Mouse (Mus musculus) forebrain, embryonic 11.5 days (tissue): ENCODE data around the gene Kpna6. TPM values are rescaled to one million over a fixed set of nuclear protein-coding genes. Genes with fewer than 3 reads are reported as not detected.
"Not testable (repeated sequence)": the region's sequence is repeated elsewhere in the genome, so short reads cannot be mapped to it uniquely, and the experiment has no call there.

Experiments used
- ATAC-seq: fragments of 200-750 bp; cut with Nextera tagmentation; replicated peaks from 2 replicates; pipeline ENCODE4 v1.8.0; 2017; ENCODE audit warnings: moderate TSS enrichment; ENCODE audit not compliant: low FRiP score
- DNase-seq: peaks from one replicate; pipeline ENCODE4 v3.0.0-alpha.2; 2017; ENCODE audit warnings: low spot score
- H3K27ac ChIP-seq: fragments of 300-500 bp; sonication (generic); 2 replicates; pipeline ENCODE4 v1.5.1; 2014; ENCODE audit warnings: low read depth, low read length
- H3K27me3 ChIP-seq: fragments of 300-500 bp; sonication (generic); 2 replicates; pipeline ENCODE4 v1.6.1; 2014; ENCODE audit warnings: mild to moderate bottlenecking, low read length, mixed read lengths; ENCODE audit not compliant: control insufficient read depth, insufficient read depth
- H3K36me3 ChIP-seq: fragments of 300-500 bp; sonication (generic); 2 replicates; pipeline ENCODE4 v1.6.1; 2014; ENCODE audit warnings: mild to moderate bottlenecking, low read length, moderate library complexity, mixed read lengths; ENCODE audit not compliant: control insufficient read depth, insufficient read depth
- H3K4me1 ChIP-seq: fragments of 300-500 bp; sonication (generic); replicated peaks from 2 replicates; pipeline ENCODE4 v1.6.1; 2014; ENCODE audit warnings: low read length, mixed read lengths; ENCODE audit not compliant: control insufficient read depth, insufficient read depth
- H3K4me2 ChIP-seq: fragments of 300-500 bp; sonication (generic); 2 replicates; pipeline ENCODE4 v1.6.1; 2014; ENCODE audit warnings: low read depth, mild to moderate bottlenecking, low read length, moderate library complexity, mixed read lengths; ENCODE audit not compliant: severe bottlenecking
- H3K4me3 ChIP-seq: fragments of 300-500 bp; sonication (generic); 2 replicates; pipeline ENCODE4 v1.5.1; 2014; ENCODE audit warnings: low read depth, low read length
- H3K9ac ChIP-seq: fragments of 300-500 bp; sonication (generic); 2 replicates; pipeline ENCODE4 v1.6.1; 2014; ENCODE audit warnings: low read length
- H3K9me3 ChIP-seq: fragments of 300-500 bp; sonication (generic); 2 replicates; pipeline ENCODE4 v1.6.1; 2016; ENCODE audit warnings: low read length, mixed read lengths; ENCODE audit not compliant: control insufficient read depth
- WGBS: fragments of 180-500 bp; shearing (Covaris S2); extraction: QIAGEN DNeasy Blood & Tissue Kit; methylation state at CpG from one replicate; pipeline ENCODE4 v1.1.7; 2014; 5-methylcytosine and 5-hydroxymethylcytosine counted together
- polyA plus RNA-seq: library from polyadenylated mRNA; unstranded; fragments of >200 nt; fragmentation: Nextera tagmentation; extraction: Ambion mirVana; gene quantifications from 2 replicates; pipeline ENCODE4 v1.2.1, GENCODE M21; 2014

Kpna6 gene
- 12.0 and 13.9 TPM in 2 replicates for polyA plus RNA-seq

DNA sequence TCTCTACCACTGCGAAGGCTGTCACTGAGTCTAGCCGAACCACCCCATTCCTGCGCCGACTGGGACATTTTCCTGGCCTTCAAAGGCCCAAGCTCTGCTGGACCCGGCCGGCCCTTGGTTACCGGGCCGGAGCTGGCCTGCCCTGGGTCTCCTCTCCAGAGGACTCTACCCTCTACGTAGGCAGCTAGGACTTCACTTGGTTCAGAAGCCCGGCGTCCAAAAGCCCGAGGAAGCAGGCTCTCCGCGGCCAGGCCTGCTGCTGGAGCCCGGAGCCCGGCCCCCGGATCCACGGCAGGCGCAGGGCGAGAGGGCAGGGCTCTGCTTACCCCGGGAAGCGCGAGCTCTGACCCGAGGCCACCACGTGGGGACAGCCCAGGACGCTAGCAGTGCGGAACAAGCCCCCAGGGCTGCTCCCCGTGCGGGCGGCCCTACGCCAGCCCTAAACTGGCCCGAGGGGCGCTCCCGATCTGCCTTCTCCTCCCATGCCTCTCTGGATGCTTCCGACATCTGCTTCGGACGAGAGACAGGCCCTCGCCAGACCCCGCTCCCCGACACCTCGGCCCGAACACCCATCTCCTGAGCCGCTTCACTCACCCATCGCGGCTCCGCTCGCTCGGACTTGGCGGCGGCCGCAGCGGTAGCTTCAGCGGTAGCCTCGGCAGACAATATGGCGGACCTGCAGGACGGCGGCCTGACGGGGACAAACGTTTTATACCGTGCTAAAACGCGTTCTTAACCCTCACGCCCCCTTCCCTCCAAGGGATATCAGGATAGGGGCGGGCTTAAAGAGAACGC lies at the start of gene Kpna6:
Gene Kpna6 (minus strand): TSS at position 685 of the 795 bp plus-strand sequence.
- Histone ChIP-seq H3K4me1 (peaks cover 4% of the 10 kb centered on the region; the same call in 1 of the 2 replicates), H3K9me3 (no peaks in the 10 kb centered on the region), H3K9ac (peak within 1 kb of the TSS; percentile 95), H3K27me3 (no peaks in the 10 kb centered on the region), H3K36me3 (peaks cover 3% of the 10 kb centered on the region; the same call in 1 of the 2 replicates), H3K4me3 (peak within 1 kb of the TSS; percentile 97), H3K27ac (peak within 1 kb of the TSS; percentile 73), H3K4me2 (peak within 1 kb of the TSS; percentile 86)
- WGBS, result under 1% methylated on average over 62 of the region's 65 CpGs
- peak; percentile 91 for DNase-seq
- ATAC-seq, result peak; percentile 89

DNA sequence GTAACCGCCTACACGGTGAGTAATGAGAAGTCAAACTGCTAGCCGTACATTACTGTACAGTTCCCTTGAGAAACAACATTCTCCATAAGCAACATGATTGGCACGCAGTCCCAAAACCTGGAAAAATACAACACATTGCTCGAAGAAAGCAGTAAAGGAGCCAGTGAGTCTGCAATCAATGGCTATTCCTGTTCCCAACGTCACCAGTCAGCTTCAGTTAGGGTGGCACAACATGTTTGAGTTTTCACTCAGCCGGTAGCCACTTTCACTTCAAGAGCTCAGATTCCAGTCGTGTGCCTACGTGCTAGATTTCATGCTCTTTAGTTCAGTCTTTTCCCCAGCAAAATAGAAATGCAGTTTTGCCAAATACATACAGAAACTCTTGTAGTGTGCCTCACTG lies 43.7 kb upstream of the Kpna6 start:
- no peak overlapping the region for H3K27ac ChIP-seq
- no peaks in the 10 kb centered on the region for H3K27me3 ChIP-seq
- DNase-seq, result no peak
- no peak for ATAC-seq
- H3K4me2 ChIP-seq, result no peak overlapping the region
- no peak overlapping the region for H3K4me3 ChIP-seq
- H3K36me3 ChIP-seq, result peaks cover 28% of the 10 kb centered on the region
- H3K9ac ChIP-seq, result no peak overlapping the region
- no peaks in the 10 kb centered on the region for H3K9me3 ChIP-seq
- WGBS, result 92% methylated on average over 9 of the region's 9 CpGs
- no peaks in the 10 kb centered on the region for H3K4me1 ChIP-seq

- Histone ChIP-seq H3K9ac (no peak overlapping the region), H3K9me3 (no peaks in the 10 kb centered on the region), H3K27ac (peak overlapping the region; percentile 47), H3K36me3 (peaks cover 19% of the 10 kb centered on the region), H3K4me1 (no peaks in the 10 kb centered on the region), H3K27me3 (no peaks in the 10 kb centered on the region), H3K4me2 (no peak overlapping the region), H3K4me3 (no peak overlapping the region)
- 79% methylated on average over 8 of the region's 8 CpGs for WGBS
- ATAC-seq (no peak), DNase-seq (no peak)
Observed at GRCm38 (mm10) chr4:129709486-129710129, 37.0 kb upstream of the Kpna6 start.

DNA sequence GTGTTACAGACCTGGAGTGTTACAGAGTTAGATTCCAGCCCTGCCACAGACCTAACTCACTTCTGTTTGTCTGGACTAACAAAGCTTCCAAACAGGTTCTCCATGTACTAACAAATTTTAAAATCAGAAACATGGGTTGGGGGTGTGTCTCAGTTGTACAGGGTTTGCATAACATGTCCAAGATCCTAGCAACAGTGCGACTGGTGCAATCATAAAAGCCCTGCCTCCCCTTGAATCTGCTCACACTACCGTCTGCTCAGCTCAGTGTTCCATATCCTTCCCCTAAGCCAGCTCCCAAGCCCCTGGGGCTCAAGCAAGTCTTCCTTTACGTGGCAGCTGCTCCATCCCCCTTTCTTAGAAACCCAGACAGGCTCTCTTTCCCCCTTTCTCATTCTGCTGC lies 34.2 kb upstream of the Kpna6 start:
- no peak for ATAC-seq

GRCm38 (mm10) chr4:129702454-129702853 lies 29.9 kb upstream of the Kpna6 start:
- peak; percentile 92 for ATAC-seq
- Histone ChIP-seq H3K9ac (peak overlapping the region; percentile 24), H3K4me1 (peaks cover 7% of the 10 kb centered on the region), H3K4me2 (peak overlapping the region; percentile 2; the same call in 1 of the 2 replicates), H3K4me3 (no peak overlapping the region), H3K36me3 (peaks cover 5% of the 10 kb centered on the region; the same call in 1 of the 2 replicates), H3K9me3 (no peaks in the 10 kb centered on the region), H3K27ac (peak overlapping the region; percentile 65), H3K27me3 (no peaks in the 10 kb centered on the region)
- 35% methylated on average over 11 of the region's 11 CpGs for WGBS
- peak; percentile 84 for DNase-seq

More for the DNA sequence above, 34.2 kb upstream of the Kpna6 start:
- Histone ChIP-seq H3K9me3 (no peaks in the 10 kb centered on the region), H3K27ac (0 out of 2 replicates have a peak overlapping the region, but pooled peaks have one; percentile 18), H3K9ac (no peak overlapping the region), H3K36me3 (peaks cover 15% of the 10 kb centered on the region; the same call in 1 of the 2 replicates), H3K27me3 (no peaks in the 10 kb centered on the region), H3K4me1 (peaks cover 6% of the 10 kb centered on the region), H3K4me2 (no peak overlapping the region), H3K4me3 (no peak overlapping the region)
- WGBS, result 64% methylated on average over 3 of the region's 3 CpGs
- DNase-seq, result no peak

DNA sequence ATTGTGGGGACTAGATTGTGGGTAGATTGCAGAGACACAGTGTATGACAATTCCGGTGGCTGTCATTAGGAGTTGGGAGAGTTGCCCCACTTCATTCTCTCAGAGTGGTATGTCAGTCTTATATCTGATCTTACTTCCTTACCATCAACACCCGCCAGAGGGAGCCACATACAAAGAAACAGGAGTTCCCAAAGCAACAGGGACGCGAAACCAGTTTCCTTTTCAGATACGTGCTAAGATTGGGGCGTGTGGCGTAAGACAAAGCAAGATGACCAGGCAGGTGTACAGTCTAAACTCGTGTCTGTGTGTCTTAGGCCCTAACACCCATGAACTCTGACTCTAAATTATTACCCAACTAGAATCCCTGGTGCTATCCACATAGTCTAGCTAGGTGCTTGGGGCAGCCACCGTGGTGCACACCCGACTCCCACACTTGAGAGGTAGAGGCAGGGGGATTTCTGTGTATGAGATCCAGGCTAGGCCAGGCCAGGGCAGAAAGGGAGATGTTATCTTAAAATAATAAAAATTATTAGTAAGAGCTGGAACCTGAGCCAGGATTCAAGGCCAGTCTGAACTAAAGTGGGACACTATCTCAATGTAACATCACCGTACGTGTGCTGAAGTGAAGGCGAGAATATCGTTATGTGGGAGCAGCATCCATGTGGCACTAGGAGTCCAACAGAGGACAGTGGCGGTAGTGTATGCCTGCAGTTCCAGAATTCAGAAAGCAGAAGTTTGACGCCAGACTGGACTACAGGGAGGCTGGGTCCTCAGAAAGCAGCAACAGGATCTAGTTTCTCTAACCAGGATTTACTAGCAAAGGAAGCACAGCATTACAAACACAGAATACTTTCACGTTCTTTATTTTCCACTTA lies 29.2 kb upstream of the Kpna6 start:
- H3K36me3 ChIP-seq, result peaks cover 5% of the 10 kb centered on the region; the same call in 1 of the 2 replicates
- H3K4me1 ChIP-seq, result peaks cover 7% of the 10 kb centered on the region

GRCm38 (mm10) chr4:129700661-129701060 lies 28.1 kb upstream of the Kpna6 start:
- H3K4me2 ChIP-seq, H3K27me3 ChIP-seq, DNase-seq, H3K9ac ChIP-seq, H3K9me3 ChIP-seq, ATAC-seq, H3K4me1 ChIP-seq, H3K36me3 ChIP-seq, H3K27ac ChIP-seq, H3K4me3 ChIP-seq: not testable (repeated sequence)
- 92% methylated on average over 6 of the region's 6 CpGs for WGBS

More for the DNA sequence above, 29.2 kb upstream of the Kpna6 start:
- H3K27me3 ChIP-seq, result no peaks in the 10 kb centered on the region
- 60% methylated on average over 17 of the region's 17 CpGs for WGBS
- H3K9me3 ChIP-seq, result no peaks in the 10 kb centered on the region
- H3K27ac ChIP-seq, result peak overlapping the region; percentile 65
- peak; percentile 42; the same call in 1 of the 2 replicates for ATAC-seq
- H3K4me3 ChIP-seq, result no peak overlapping the region
- peak; percentile 87 for DNase-seq
- H3K9ac ChIP-seq, result peak overlapping the region; percentile 24
- H3K4me2 ChIP-seq, result no peak overlapping the region; the same call in 1 of the 2 replicates

DNA sequence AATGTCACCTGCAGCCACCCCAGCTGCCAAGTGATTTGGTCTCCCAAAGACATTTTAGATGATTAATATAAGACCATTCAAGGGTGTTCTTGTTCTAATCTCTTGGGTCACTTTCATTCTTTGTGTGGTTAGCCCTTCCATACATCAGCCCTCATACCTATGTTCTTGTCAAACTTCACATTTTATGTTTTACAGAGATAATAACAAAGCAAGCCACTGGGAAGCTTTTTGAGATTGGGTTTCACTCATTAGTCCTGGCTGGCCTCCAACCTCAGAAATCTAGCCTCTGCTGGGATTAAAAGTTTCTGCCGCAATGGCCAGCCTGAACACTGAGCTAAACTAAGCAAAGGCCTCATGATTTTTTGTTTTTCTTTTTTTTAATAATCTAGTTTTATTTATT lies 27.6 kb upstream of the Kpna6 start:
- no peak overlapping the region for H3K9ac ChIP-seq
- no peaks in the 10 kb centered on the region for H3K27me3 ChIP-seq
- H3K9me3 ChIP-seq, result no peaks in the 10 kb centered on the region
- H3K4me3 ChIP-seq, result no peak overlapping the region
- peaks cover 5% of the 10 kb centered on the region; the same call in 1 of the 2 replicates for H3K36me3 ChIP-seq
- no peak for ATAC-seq
- H3K4me1 ChIP-seq, result peaks cover 7% of the 10 kb centered on the region
- no peak for DNase-seq
- H3K27ac ChIP-seq, result no peak overlapping the region
- 95% methylated on average over 1 of the region's 1 CpGs for WGBS
- H3K4me2 ChIP-seq, result no peak overlapping the region
